Mouse (Mus musculus) brown adipose tissue, adult 24 weeks (tissue): Measurements from ENCODE around the gene Gcdh. TPM values are rescaled to one million over a fixed set of nuclear protein-coding genes. Genes with fewer than 3 reads are reported as not detected.

ENCODE experiments used
- H3K27ac ChIP-seq: fragments of 200-500 bp; replicated peaks from 2 replicates; pipeline ENCODE4 v1.5.1; 2012; ENCODE audit warnings: low read depth, mild to moderate bottlenecking, low read length
- H3K4me1 ChIP-seq: fragments of 200-500 bp; 2 replicates; pipeline ENCODE4 v1.6.1; 2012; ENCODE audit warnings: low read length, mixed read lengths; ENCODE audit not compliant: control insufficient read depth, insufficient read depth, insufficient read length
- H3K4me3 ChIP-seq: fragments of 200-500 bp; 2 replicates; pipeline ENCODE4 v1.5.1; 2012; ENCODE audit warnings: low read depth, mild to moderate bottlenecking, low read length, moderate library complexity; ENCODE audit not compliant: insufficient read depth
- polyA plus RNA-seq: library from polyadenylated mRNA; stranded (reverse); fragments of >200 nt; gene quantifications from 2 replicates; pipeline ENCODE4 v1.2.4, GENCODE M21; 2012; ENCODE audit not compliant: missing spikeins, insufficient read depth, insufficient read length

The Gcdh gene
- polyA plus RNA-seq, 1 experiment = 53.8 TPM

DNA sequence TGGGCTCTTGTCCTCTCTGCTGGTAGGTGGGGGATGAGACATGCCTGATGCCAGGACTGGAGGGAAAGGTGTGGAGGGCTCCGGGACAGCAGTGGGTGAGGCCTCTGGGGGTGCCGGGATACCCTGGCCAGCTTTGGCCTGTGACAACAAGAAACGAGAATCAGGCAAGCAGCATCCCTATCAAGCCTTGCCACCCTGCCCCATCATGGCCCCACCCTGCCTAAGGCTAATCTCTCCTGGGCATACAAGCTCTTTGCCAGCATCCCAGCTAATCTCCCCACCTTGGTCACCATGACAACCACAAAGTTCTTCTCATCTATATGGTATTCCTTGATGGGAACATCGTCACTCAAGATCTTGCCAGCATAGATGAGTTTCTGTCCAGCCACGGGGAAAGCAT, 55.2 kb downstream of the Gcdh start:
- Histone ChIP-seq H3K27ac (no peak overlapping the region), H3K4me3 (no peak overlapping the region), H3K4me1 (no peaks in the 10 kb centered on the region)

DNA sequence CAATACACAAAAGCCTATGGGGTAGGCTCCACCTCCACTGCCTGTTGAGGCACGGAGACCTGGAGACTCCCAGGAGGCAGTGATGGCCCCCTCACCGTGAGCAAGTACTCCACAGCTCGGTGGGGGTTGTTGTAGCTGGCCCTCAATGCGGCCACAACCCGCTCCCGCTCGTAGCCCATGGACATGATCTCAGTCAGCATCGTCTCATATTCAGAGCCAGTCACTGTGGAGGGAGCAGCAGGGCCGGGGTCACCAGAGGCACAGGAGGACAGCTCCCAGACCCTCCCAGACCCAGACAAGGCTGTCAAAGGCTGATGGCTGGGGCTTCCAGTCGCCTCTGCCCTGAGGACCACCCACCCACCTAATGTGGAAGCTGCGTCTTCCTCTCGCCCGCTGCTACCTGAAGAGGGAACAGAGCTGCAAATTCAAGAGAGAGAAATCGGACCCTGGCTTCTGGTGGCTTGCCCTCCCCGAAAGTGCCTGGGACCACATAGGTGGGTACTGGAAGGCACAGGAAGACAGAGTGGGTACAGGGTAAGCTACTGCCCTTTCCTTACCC, 55.7 kb downstream of the Gcdh start:
- H3K4me3 ChIP-seq = no peak overlapping the region
- H3K4me1 ChIP-seq = no peaks in the 10 kb centered on the region
- no peak overlapping the region for H3K27ac ChIP-seq

DNA sequence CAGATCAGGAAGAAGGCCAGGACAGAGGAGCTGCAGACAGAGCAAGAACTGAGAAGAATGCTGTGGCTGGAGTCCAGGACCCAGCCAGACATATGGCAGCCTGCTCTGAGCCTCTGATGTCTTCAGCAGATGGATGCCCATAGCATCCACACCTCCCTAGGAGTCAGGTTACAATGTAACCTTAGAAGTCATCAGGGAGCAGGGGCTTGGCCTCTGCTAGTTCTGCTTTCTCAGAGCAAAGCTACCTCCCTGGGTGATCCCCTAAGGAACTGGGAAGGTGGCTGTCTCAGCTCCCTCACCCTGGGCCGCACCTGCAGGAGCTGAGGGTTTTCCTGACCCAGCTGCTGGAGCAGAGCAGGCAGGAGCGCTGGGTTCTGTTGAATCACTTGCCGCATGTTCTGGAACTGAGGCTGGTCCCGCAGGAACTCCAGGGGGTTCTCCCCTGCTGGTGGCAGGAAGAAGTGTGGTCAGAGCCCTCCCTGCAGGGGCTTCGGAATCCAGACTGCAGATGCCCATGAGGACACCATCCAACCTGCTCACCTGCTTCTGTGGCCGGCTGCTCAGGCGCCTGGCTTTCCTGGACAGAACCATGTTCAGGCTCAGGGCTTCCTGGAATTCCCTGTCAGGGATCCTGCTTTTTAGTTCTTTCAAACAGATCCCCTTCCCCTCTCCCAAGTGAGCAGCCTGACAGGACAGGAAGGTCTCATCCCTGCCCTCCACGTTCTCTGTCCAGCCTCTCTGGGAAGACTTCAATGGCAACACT, 56.4 kb downstream of the Gcdh start:
- H3K4me3 ChIP-seq = no peak overlapping the region
- no peaks in the 10 kb centered on the region for H3K4me1 ChIP-seq
- H3K27ac ChIP-seq = no peak overlapping the region

Other genes starting within 250 kb of the Gcdh start
- 17.2 and 62.3 TPM in 2 replicates for gene Ier2, start 231.1 kb downstream of the Gcdh start, polyA plus RNA-seq
- 25.1 and 33.4 TPM in 2 replicates for gene Trmt1, start 207.6 kb downstream of the Gcdh start, polyA plus RNA-seq
- gene Nacc1, start 206.1 kb downstream of the Gcdh start, polyA plus RNA-seq = 19.0 and 22.9 TPM in 2 replicates
- gene Lyl1, start 192.5 kb downstream of the Gcdh start, polyA plus RNA-seq = 2.9 and 3.1 TPM in 2 replicates
- gene G430095P16Rik, start 170.9 kb downstream of the Gcdh start, polyA plus RNA-seq = 1.9 TPM in 1 of 2 replicates, not detected in the other
- gene Nfix, start 93.6 kb downstream of the Gcdh start, polyA plus RNA-seq = 74.6 and 78.4 TPM in 2 replicates
- gene Dand5, start 71.1 kb downstream of the Gcdh start, polyA plus RNA-seq = 7.2 and 9.4 TPM in 2 replicates
- gene Gadd45gip1, start 62.4 kb downstream of the Gcdh start, polyA plus RNA-seq = 32.2 and 37.2 TPM in 2 replicates
- 73.3 and 79.3 TPM in 2 replicates for gene Rad23a, start 53.3 kb downstream of the Gcdh start, polyA plus RNA-seq
- 211 and 306 TPM in 2 replicates for gene Calr, start 47.0 kb downstream of the Gcdh start, polyA plus RNA-seq
- gene Farsa, start 36.9 kb downstream of the Gcdh start, polyA plus RNA-seq = 11.3 and 14.4 TPM in 2 replicates
- gene Syce2, start 21.8 kb downstream of the Gcdh start, polyA plus RNA-seq = 3.3 and 3.6 TPM in 2 replicates
- gene Klf1, start 8.0 kb upstream of the Gcdh start, polyA plus RNA-seq = not detected in 2 replicates
- 4.6 and 12.9 TPM in 2 replicates for gene Dnase2a, start 14.6 kb upstream of the Gcdh start, polyA plus RNA-seq
- gene Mast1, start 43.4 kb upstream of the Gcdh start, polyA plus RNA-seq = not detected in 2 replicates
- not detected in 2 replicates for gene Rtbdn, start 53.1 kb upstream of the Gcdh start, polyA plus RNA-seq
- not detected in 2 replicates for gene Gm49661, start 75.5 kb upstream of the Gcdh start, polyA plus RNA-seq
- gene Prdx2, start 75.7 kb upstream of the Gcdh start, polyA plus RNA-seq = 387 and 425 TPM in 2 replicates
- 26.6 and 28.5 TPM in 2 replicates for gene Rnaseh2a, start 75.8 kb upstream of the Gcdh start, polyA plus RNA-seq
- gene Junb, start 84.8 kb upstream of the Gcdh start, polyA plus RNA-seq = 15.4 and 47.7 TPM in 2 replicates
- 1.1 and 1.6 TPM in 2 replicates for gene Hook2, start 96.7 kb upstream of the Gcdh start, polyA plus RNA-seq
- gene Best2, start 120.6 kb upstream of the Gcdh start, polyA plus RNA-seq = not detected in 2 replicates
- gene Asna1, start 131.4 kb upstream of the Gcdh start, polyA plus RNA-seq = 113 and 117 TPM in 2 replicates
- 68.4 and 68.5 TPM in 2 replicates for gene Trir, start 132.9 kb upstream of the Gcdh start, polyA plus RNA-seq
- gene Tnpo2, start 143.0 kb upstream of the Gcdh start, polyA plus RNA-seq = 28.4 and 33.5 TPM in 2 replicates
- gene Fbxw9, start 166.1 kb upstream of the Gcdh start, polyA plus RNA-seq = 3.0 and 4.1 TPM in 2 replicates
- gene Gm5741, start 174.1 kb upstream of the Gcdh start, polyA plus RNA-seq = not detected in 2 replicates
- gene Dhps, start 177.8 kb upstream of the Gcdh start, polyA plus RNA-seq = 19.1 and 20.0 TPM in 2 replicates
- gene Wdr83os, start 186.8 kb upstream of the Gcdh start, polyA plus RNA-seq = 95.5 and 130 TPM in 2 replicates
- 26.8 and 28.7 TPM in 2 replicates for gene Wdr83, start 187.4 kb upstream of the Gcdh start, polyA plus RNA-seq
- 17.4 and 20.8 TPM in 2 replicates for gene Man2b1, start 189.3 kb upstream of the Gcdh start, polyA plus RNA-seq
- gene Zfp791, start 229.2 kb upstream of the Gcdh start, polyA plus RNA-seq = 0.44 and 0.96 TPM in 2 replicates